1 mouse cellular context compared by ENCODE assay signal in genomic region chr9:57638651-57639459, GRCm38 (mm10).
A peak's percentile ranks its signal among the peaks of the same experiment; 100 is the strongest.
TF ChIP-seq lines count a peak whose summit lies in the region.

No protein-coding gene starts in this region.

TF ChIP-seq in MEL, 35 proteins besides CTCF, POLR2A, EP300 and RAD21 (continued from another document):
- TF ChIP-seq UBTF (IDR thresholded peaks at IDR 0.05; ENCODE audit: borderline replicate concordance, insufficient read depth, low read depth, low read length) (no peak), MAX (IDR thresholded peaks at IDR 0.05; ENCODE audit: low read length) (no peak), MXI1 (IDR thresholded peaks at IDR 0.05; ENCODE audit: low read depth, low read length) (peak; percentile 63; the same call in 1 of the 2 replicates), TAL1 (IDR thresholded peaks at IDR 0.05; ENCODE audit: low read length) (peak; percentile 34; the same call in 1 of the 2 replicates), MAZ (IDR thresholded peaks at IDR 0.05; ENCODE audit: low read depth, low read length) (peak; percentile 62; the same call in 1 of the 2 replicates), MYC (IDR thresholded peaks at IDR 0.05; ENCODE audit: low read depth, low read length) (no peak), E2F4 (IDR thresholded peaks at IDR 0.05; ENCODE audit: borderline replicate concordance, low read depth, low read length) (no peak), SIN3A (IDR thresholded peaks at IDR 0.05; ENCODE audit: low read length) (peak; percentile 81), TCF12 (IDR thresholded peaks at IDR 0.05; ENCODE audit: low read depth, low read length) (0 out of 2 replicates have a peak, but pooled peaks have one; percentile 26), HCFC1 (IDR thresholded peaks at IDR 0.05; ENCODE audit: low read depth, low read length) (no peak), ELF1 (IDR thresholded peaks at IDR 0.05; ENCODE audit: low read depth, low read length) (no peak), CHD1 (IDR thresholded peaks at IDR 0.05; ENCODE audit: low read depth, low read length) (0 out of 2 replicates have a peak, but pooled peaks have one; percentile 39), ETS1 (IDR thresholded peaks at IDR 0.05; ENCODE audit: low read depth, low read length) (peak; percentile 50; the same call in 1 of the 2 replicates)
TF ChIP-seq in MEL: peak in this region for 7.
